Mouse (Mus musculus) forebrain, embryonic 14.5 days (tissue): Measurements from ENCODE around the gene Fbxo24. TPM values are rescaled to one million over a fixed set of nuclear protein-coding genes. Genes with fewer than 3 reads are reported as not detected.
A peak's percentile ranks its signal among the peaks of the same experiment; 100 is the strongest.

Experiments used
- ATAC-seq: fragments of 200-750 bp; cut with Nextera tagmentation; 2 replicates; pipeline ENCODE4 v1.8.0; 2017; ENCODE audit warnings: mild to moderate bottlenecking, moderate library complexity
- DNase-seq: peaks from one replicate; pipeline ENCODE4 v3.0.0-alpha.2; 2015; ENCODE audit warnings: low spot score
- H3K27ac ChIP-seq: fragments of 300-500 bp; sonication (generic); 2 replicates; pipeline ENCODE4 v1.5.1; 2014; ENCODE audit warnings: low read depth, mild to moderate bottlenecking, control low read depth, low read length, moderate library complexity
- H3K27me3 ChIP-seq: fragments of 300-500 bp; sonication (generic); replicated peaks from 2 replicates; pipeline ENCODE4 v1.6.1; 2014; ENCODE audit warnings: low read length, control low read depth, mixed read lengths; ENCODE audit not compliant: control insufficient read depth, insufficient read depth
- H3K36me3 ChIP-seq: fragments of 300-500 bp; sonication (generic); 2 replicates; pipeline ENCODE4 v1.6.1; 2014; ENCODE audit warnings: low read length, control low read depth; ENCODE audit not compliant: control insufficient read depth, insufficient read depth
- H3K4me1 ChIP-seq: fragments of 300-500 bp; sonication (generic); 2 replicates; pipeline ENCODE4 v1.6.1; 2014; ENCODE audit warnings: antibody characterized with exemption, low read length, control low read depth; ENCODE audit not compliant: control insufficient read depth, insufficient read depth
- H3K4me2 ChIP-seq: fragments of 300-500 bp; sonication (generic); 2 replicates; pipeline ENCODE4 v1.6.1; 2014; ENCODE audit warnings: mild to moderate bottlenecking, control low read depth, low read length
- H3K4me3 ChIP-seq: fragments of 300-500 bp; sonication (generic); 2 replicates; pipeline ENCODE4 v1.5.1; 2014; ENCODE audit warnings: low read depth, low read length, control low read depth
- H3K9ac ChIP-seq: fragments of 300-500 bp; sonication (generic); 2 replicates; pipeline ENCODE4 v1.6.1; 2014; ENCODE audit warnings: mild to moderate bottlenecking, low read length, control low read depth, moderate library complexity
- H3K9me3 ChIP-seq: fragments of 300-500 bp; sonication (generic); replicated peaks from 2 replicates; pipeline ENCODE4 v1.6.1; 2016; ENCODE audit warnings: low read length, control low read depth, mixed read lengths; ENCODE audit not compliant: control insufficient read depth
- WGBS: fragments of 180-500 bp; shearing (Covaris S2); extraction: QIAGEN DNeasy Blood & Tissue Kit; methylation state at CpG from one replicate; pipeline ENCODE4 v1.1.7; 2014; 5-methylcytosine and 5-hydroxymethylcytosine counted together
- polyA plus RNA-seq: library from polyadenylated mRNA; unstranded; fragments of >200 nt; fragmentation: Nextera tagmentation; extraction: Ambion mirVana; gene quantifications from 2 replicates; pipeline ENCODE4 v1.2.1, GENCODE M21; 2014

Fbxo24 gene
- polyA plus RNA-seq, 1 experiment from 2014 or later: 0.10 TPM

GRCm38 (mm10) chr5:137647827-137648601 lies 19.2 kb upstream of the Fbxo24 start:
- ATAC-seq (no peak), DNase-seq (peak; percentile 35)
- Histone ChIP-seq H3K27me3 (peaks cover 27% of the 10 kb centered on the region), H3K9me3 (no peaks in the 10 kb centered on the region), H3K4me1 (no peaks in the 10 kb centered on the region; the same call in 1 of the 2 replicates), H3K36me3 (peaks cover 17% of the 10 kb centered on the region), H3K9ac (no peak overlapping the region), H3K4me2 (no peak overlapping the region), H3K27ac (no peak overlapping the region), H3K4me3 (no peak overlapping the region)
- 77% methylated on average over 9 of the region's 9 CpGs for WGBS

GRCm38 (mm10) chr5:137645652-137646091 lies 16.9 kb upstream of the Fbxo24 start, which contains the start of gene Irs3:
Gene Irs3, minus strand, starts transcription at chr5:137645714.
- H3K27ac ChIP-seq: no peak within 1 kb of the TSS
- WGBS: 13% methylated on average over 11 of the region's 11 CpGs
- DNase-seq (no peak), ATAC-seq (no peak)
- peak within 1 kb of the TSS; percentile 41 for H3K4me2 ChIP-seq
- H3K4me3 ChIP-seq: peak within 1 kb of the TSS; percentile 18
- no peaks in the 10 kb centered on the region; the same call in 1 of the 2 replicates for H3K4me1 ChIP-seq
- H3K36me3 ChIP-seq: peaks cover 18% of the 10 kb centered on the region
- H3K9ac ChIP-seq: 0 out of 2 replicates have a peak within 1 kb of the TSS, but pooled peaks have one; percentile 25
- H3K27me3 ChIP-seq: peaks cover 27% of the 10 kb centered on the region
- no peaks in the 10 kb centered on the region for H3K9me3 ChIP-seq

- peak overlapping the region; percentile 18 for H3K4me3 ChIP-seq
- H3K9me3 ChIP-seq: no peaks in the 10 kb centered on the region
- 0 out of 2 replicates have a peak overlapping the region, but pooled peaks have one; percentile 25 for H3K9ac ChIP-seq
- peak overlapping the region; percentile 41 for H3K4me2 ChIP-seq
- ATAC-seq (no peak), DNase-seq (peak; percentile 35)
- no peak overlapping the region for H3K27ac ChIP-seq
- 2% methylated on average over 44 of the region's 44 CpGs for WGBS
- peaks cover 23% of the 10 kb centered on the region for H3K36me3 ChIP-seq
- H3K4me1 ChIP-seq: no peaks in the 10 kb centered on the region; the same call in 1 of the 2 replicates
- H3K27me3 ChIP-seq: peaks cover 27% of the 10 kb centered on the region
These were observed 16.4 kb upstream of the Fbxo24 start for GRCm38 (mm10) chr5:137645091-137645651.

GRCm38 (mm10) chr5:137644484-137644883 lies 15.7 kb upstream of the Fbxo24 start:
- no peaks in the 10 kb centered on the region for H3K9me3 ChIP-seq
- no peaks in the 10 kb centered on the region for H3K4me1 ChIP-seq
- no peak overlapping the region for H3K4me2 ChIP-seq
- H3K4me3 ChIP-seq: no peak overlapping the region
- H3K36me3 ChIP-seq: peaks cover 30% of the 10 kb centered on the region
- no peak overlapping the region for H3K9ac ChIP-seq
- 25% methylated on average over 19 of the region's 19 CpGs for WGBS
- DNase-seq: no peak
- ATAC-seq: no peak
- peaks cover 27% of the 10 kb centered on the region for H3K27me3 ChIP-seq
- H3K27ac ChIP-seq: no peak overlapping the region

GRCm38 (mm10) chr5:137642886-137643285 lies 14.1 kb upstream of the Fbxo24 start:
- Histone ChIP-seq H3K9ac (no peak overlapping the region), H3K36me3 (peaks cover 46% of the 10 kb centered on the region), H3K27me3 (peaks cover 27% of the 10 kb centered on the region), H3K4me3 (no peak overlapping the region), H3K9me3 (no peaks in the 10 kb centered on the region), H3K4me2 (no peak overlapping the region), H3K27ac (no peak overlapping the region), H3K4me1 (no peaks in the 10 kb centered on the region)
- no peak for DNase-seq
- no peak for ATAC-seq
- WGBS: 48% methylated on average over 4 of the region's 4 CpGs

- H3K9ac ChIP-seq: no peak within 1 kb of the TSS
- peaks cover 64% of the 10 kb centered on the region for H3K36me3 ChIP-seq
- WGBS: 89% methylated on average over 19 of the region's 19 CpGs
These were observed 12.3 kb upstream of the Fbxo24 start, which contains the start of gene Sap25 for GRCm38 (mm10) chr5:137641054-137641453. Gene Sap25, plus strand, starts transcription at chr5:137641334.

GRCm38 (mm10) chr5:137639472-137639871 lies 10.7 kb upstream of the Fbxo24 start:
- Histone ChIP-seq H3K27me3 (peaks cover 8% of the 10 kb centered on the region; the same call in 1 of the 2 replicates), H3K27ac (no peak overlapping the region), H3K4me2 (no peak overlapping the region), H3K9me3 (no peaks in the 10 kb centered on the region), H3K9ac (no peak overlapping the region), H3K36me3 (peaks cover 75% of the 10 kb centered on the region), H3K4me3 (no peak overlapping the region), H3K4me1 (no peaks in the 10 kb centered on the region)
- DNase-seq (no peak), ATAC-seq (no peak)
- 88% methylated on average over 7 of the region's 7 CpGs for WGBS

More at GRCm38 (mm10) chr5:137641054-137641453, 12.3 kb upstream of the Fbxo24 start, which contains the start of gene Sap25:
- H3K27me3 ChIP-seq: peaks cover 23% of the 10 kb centered on the region
- H3K4me2 ChIP-seq: no peak within 1 kb of the TSS
- ATAC-seq: no peak
- no peak for DNase-seq
- H3K9me3 ChIP-seq: no peaks in the 10 kb centered on the region
- no peak within 1 kb of the TSS for H3K27ac ChIP-seq
- no peak within 1 kb of the TSS for H3K4me3 ChIP-seq
- H3K4me1 ChIP-seq: no peaks in the 10 kb centered on the region

GRCm38 (mm10) chr5:137633397-137634084 lies 4.7 kb upstream of the Fbxo24 start:
- ATAC-seq: no peak
- H3K9ac ChIP-seq: peak overlapping the region; percentile 8; the same call in 1 of the 2 replicates
- no peak for DNase-seq
- H3K9me3 ChIP-seq: no peaks in the 10 kb centered on the region
- peaks cover 17% of the 10 kb centered on the region for H3K4me1 ChIP-seq
- H3K36me3 ChIP-seq: peaks cover 54% of the 10 kb centered on the region
- H3K27me3 ChIP-seq: no peaks in the 10 kb centered on the region
- 84% methylated on average over 12 of the region's 12 CpGs for WGBS
- no peak overlapping the region for H3K27ac ChIP-seq
- no peak overlapping the region for H3K4me3 ChIP-seq
- H3K4me2 ChIP-seq: no peak overlapping the region
